Mouse (Mus musculus) erythroblast, embryonic 14.5 days (primary cell): Measurements from ENCODE around the gene Iqub.

Source experiments
- GATA1 ChIP-seq: IDR thresholded peaks from 2 replicates; pipeline ENCODE4 v1.6.1; 2012; ENCODE audit warnings: low read length, inconsistent platforms, mixed read lengths
- TAL1 ChIP-seq: IDR thresholded peaks from 3 replicates; pipeline ENCODE4 v1.6.1; 2012; ENCODE audit warnings: low read length, inconsistent platforms, mixed read lengths

GRCm38 (mm10) chr6:24456097-24456496 lies 58.8 kb downstream of the Iqub start:
- TF ChIP-seq TAL1 (no peak), GATA1 (no peak)
